Mouse (Mus musculus): ENCODE results near the gene Fblim1.

The Fblim1 gene

DNA sequence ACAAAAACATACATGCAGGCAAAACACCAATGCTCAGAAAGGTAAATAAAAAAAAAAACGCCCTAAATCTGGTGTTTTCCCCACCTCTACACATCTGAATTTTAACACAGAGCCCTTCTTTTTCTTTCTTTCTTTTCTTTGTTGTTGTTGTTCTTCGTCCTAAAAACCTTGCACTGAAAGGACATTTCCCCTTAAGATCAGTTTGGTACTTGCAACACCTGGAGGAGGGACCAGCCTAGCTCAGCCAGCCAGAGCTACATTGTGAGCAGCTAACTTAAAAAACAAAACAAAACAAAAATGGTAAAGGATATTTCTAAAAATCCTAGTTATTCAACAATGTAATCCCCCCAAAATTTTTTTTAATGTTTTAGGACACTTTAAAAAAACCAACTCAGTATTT is 61.4 kb downstream of the Fblim1 start:
- no peak for TF ChIP-seq GATA4 (IDR thresholded peaks at IDR 0.05; ENCODE audit: insufficient replicate concordance, low read length)

DNA sequence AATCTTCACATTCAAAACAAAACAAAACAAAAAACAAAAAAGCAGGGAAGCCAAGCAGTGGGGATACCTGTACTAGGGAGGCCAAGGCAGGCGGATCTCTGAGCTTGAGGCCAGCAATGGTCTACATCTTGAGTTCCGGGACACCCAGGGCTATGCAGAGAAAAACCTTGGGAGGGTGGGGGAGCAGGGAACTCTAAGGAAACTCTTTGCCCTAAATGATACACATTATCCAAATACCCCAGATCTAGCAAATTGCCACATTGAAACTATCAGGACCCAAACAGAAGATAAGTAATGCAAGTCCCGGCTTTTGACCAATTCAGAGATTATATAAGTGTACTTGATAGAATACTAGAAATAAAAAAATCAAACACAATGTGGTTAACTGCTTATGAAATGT is 62.3 kb downstream of the Fblim1 start:
- no peak for TF ChIP-seq GATA4 (IDR thresholded peaks at IDR 0.05; ENCODE audit: insufficient replicate concordance, low read length)

DNA sequence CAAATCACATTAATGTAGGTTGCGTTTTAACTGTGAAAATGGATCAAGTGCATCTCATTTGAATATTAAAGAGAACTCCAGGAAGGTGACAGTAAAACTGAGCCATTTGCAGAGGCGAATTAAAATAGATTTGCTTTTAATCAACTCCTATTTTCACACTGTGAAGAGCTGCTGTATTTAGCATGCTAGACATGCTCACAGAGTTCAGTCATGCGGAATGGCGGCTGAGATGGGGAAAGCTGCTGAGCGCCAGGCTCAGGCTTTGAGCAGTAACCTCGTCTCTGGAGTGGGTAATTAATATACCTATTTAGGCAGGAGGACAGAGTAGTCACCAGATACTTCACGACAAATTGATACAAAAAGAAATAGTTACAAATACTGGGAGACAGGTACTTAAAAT is 64.0 kb downstream of the Fblim1 start:
- TF ChIP-seq GATA4 (IDR thresholded peaks at IDR 0.05; ENCODE audit: insufficient replicate concordance, low read length), result no peak

DNA sequence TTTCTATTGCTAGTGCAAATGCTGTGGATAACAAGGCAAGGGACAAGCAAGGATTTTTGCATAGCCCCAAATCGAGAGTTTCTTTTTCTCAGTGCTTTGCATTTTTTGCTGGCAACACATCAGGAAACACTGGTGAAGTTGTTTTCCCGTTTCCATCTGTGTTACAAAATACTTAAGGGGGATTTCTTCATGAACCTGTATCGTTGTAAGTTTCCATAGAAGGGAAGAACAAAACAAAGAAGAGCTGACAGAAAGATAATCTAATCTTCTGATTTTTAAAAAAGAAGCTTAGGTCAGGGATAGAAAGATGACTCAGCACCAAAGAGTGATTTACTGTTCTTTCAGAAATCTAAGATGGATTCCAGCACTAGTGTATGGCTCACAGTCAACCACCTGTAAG is 65.1 kb downstream of the Fblim1 start:
- TF ChIP-seq GATA4 (IDR thresholded peaks at IDR 0.05; ENCODE audit: insufficient replicate concordance, low read length), result no peak

DNA sequence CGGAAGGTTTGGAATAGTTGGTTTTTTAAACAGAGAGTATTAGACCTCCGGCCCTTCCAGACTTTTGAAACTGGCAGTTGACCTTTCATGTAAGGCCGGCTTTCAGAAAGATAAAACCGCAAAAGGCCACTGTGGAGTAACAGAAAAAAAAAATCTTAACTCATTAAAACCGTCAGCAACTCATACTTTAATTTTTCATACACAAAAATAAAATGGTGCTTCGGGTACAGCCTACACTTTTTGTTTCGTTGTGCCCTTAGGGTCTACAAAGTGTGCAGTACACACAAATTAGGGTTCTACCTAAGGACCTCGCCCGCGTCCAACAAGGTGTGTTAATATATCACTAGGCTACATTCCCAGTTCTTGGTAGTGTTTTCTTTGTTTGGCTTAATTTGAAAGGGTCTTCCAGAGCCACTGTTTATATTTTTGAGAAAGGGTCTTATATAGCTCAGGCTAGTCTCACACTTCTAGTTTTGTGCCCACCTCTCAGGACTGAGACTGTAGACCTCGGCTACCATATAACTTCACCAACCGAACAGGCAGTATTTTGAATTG is 66.6 kb downstream of the Fblim1 start:
- no peak for TF ChIP-seq GATA4 (IDR thresholded peaks at IDR 0.05; ENCODE audit: insufficient replicate concordance, low read length)

DNA sequence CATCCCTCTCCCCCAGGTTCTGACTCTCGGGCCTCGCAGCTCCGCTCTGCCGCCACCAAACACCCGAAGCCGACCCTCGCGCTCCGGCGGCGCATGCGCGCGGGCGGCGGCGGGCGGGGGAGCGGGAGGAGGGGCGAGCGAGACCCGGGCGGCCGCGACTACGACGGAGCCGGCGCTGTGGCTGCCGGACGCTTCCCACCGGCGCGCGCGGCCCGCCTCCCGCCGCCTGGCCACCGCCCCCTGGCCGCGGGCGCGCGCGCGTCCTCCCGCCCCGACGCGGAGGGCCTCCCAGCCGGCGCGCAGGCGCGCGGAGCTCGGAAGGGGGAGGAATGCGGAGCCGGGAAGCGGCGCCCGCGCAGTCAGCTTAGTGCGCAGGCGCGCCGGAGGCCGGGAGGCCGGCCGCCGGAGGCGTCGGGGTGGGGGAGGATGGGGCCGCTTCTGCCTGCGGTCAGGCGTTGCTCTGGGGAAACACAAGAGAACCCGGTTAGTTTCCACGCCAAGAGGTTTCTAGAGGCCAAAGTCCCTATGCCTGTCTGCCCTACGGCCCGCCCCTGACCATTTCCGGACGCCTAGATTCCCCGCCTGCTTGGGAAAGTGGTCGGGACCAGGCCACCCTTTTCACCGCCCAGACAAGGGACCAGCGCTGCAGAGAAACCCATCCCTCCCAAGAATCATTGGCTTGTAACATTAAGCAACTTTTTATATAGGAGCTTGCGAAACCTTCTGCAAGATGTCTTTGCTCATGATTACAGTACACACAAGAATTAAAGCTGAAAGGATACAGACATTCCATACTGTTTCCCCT is 67.3 kb downstream of the Fblim1 start, which contains the start of gene Spen:
TSS of gene Spen (minus strand) at position 190 of the 805 bp plus-strand sequence.
- no peak; the same call in 1 of the 2 replicates for TF ChIP-seq GATA4 (IDR thresholded peaks at IDR 0.05; ENCODE audit: insufficient replicate concordance, low read length)

DNA sequence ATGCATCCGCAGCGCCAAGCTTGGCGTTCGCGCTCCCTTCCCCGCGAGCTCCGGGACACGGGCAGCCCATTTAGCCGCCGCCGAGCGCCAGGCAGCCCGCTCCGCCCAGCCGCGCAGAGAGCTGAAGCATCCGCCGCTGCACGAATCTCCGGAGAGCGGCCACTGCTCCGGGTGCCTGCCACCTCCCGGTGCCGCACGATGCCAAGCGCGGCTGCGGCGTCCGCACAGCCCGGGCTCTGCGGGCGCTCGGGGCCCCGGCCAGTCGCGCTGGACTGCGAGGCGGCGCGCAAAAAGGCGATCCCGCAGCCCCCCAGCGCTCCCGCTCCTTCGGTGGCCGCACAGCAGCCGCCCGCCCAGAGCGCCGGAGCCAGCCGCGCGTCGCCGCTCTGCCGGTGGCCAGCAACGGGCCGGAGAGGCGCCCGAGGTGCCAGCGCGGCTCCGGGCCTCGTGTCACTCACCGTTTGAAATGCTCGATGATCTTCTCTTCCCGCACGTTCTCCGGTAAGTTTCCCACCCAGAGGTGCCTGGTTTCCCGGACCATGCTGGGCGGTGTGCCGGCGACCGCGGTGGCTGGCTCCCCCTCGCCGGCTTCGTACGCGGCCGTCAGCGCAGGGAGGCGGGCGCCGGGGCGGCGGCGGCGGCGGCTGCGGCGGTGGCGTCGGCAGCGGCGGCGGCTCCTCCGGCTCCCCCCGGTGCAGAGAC is 68.0 kb downstream of the Fblim1 start:
- no peak for TF ChIP-seq GATA4 (IDR thresholded peaks at IDR 0.05; ENCODE audit: insufficient replicate concordance, low read length)

DNA sequence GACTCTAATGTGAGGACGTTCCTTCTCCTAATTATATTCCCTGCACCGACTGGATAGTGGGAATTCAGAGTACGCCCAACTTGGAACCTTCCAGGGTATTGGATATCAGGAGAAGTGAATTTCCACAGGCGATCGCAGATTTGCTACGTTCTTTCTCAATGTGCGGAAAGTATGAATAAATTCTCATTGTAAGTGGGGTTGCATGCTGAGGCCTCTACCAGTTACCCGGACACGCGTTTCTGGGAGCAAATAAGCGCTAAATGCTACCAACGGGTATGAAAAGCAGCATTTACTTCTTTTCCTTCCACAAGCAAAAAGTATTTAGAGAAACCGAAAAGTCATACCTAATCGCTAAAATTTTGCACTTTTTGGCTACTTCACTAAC is 68.7 kb downstream of the Fblim1 start:
- no peak for TF ChIP-seq GATA4 (IDR thresholded peaks at IDR 0.05; ENCODE audit: insufficient replicate concordance, low read length)

DNA sequence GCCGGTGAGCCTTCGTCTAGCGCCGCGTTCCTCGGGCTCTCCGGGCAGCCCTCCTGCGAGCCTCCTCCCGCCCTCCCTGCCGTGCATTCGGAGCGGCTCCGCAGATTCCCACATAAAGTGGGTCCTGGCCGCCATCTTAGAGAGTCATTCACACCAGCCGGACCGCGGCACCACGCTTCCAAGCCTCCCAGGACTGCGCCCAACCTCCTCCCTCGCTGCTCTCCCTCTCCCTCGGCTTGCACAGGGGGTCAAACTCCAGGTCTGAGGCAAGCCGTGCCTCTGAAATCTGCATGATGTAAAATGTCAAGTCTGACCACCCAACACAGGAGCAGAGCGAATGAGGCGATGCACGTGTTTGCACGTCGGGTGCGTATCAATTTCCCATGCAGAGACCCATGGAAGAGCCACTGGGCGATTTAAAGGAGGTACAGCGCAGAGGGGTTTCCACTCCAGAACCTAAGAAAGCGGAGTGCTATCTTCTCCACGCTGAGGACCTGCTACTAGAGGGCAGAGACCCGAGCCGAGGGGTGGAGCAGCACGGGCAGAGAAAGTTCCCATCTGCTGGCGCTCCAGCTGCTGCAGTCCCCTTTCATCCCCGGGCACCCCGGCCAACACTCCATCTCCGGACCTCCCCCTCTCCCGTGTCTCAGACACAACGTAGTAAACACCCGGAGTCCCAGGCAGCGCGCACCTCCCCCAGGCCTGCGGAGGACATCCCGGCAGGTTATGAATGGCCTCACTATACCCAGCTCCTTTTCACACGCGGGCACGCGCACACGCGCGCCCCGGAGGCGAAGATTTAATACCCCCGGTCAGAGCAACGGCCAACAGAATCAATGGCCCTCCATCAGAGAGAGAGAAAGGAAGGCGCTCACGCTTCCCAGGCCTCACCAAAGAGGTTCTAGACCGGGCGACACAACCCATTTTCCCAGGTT is 69.3 kb downstream of the Fblim1 start:
- no peak for TF ChIP-seq GATA4 (IDR thresholded peaks at IDR 0.05; ENCODE audit: insufficient replicate concordance, low read length)

DNA sequence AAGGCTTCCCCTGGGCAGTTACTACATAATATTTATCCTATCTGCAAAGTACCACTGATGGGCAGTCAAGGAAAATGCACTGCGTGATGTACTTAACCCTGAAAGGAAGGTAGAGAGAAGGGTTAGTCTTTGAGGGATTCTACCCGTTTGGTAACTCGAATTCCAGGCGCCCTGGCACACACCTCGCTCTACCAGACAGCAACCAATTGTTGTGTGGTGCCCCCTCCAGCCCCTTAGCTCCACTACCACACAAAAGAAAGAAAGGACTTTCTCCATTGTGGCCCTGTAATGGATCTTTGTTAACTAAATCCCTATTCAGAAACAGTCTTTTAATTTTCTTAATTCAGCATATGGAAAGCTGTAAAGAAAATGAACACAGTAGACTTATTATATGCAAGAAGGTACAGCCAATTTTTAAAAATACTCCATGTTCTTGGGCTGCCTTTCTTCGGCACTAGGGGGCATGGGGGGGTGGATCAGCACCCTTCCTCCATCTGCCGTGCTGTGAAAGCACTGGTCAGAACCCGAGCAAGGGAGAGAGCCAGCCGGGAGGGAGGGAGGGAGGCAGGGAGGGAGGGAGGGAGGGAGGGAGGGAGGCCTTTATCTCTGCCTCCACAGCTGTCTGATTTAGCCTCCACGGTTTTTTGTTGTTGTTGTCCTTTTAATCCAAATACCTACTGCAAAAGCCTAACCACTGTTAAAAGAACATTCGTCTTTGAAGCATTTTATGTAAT is 70.8 kb downstream of the Fblim1 start:
- TF ChIP-seq GATA4 (IDR thresholded peaks at IDR 0.05; ENCODE audit: insufficient replicate concordance, low read length), result no peak

DNA sequence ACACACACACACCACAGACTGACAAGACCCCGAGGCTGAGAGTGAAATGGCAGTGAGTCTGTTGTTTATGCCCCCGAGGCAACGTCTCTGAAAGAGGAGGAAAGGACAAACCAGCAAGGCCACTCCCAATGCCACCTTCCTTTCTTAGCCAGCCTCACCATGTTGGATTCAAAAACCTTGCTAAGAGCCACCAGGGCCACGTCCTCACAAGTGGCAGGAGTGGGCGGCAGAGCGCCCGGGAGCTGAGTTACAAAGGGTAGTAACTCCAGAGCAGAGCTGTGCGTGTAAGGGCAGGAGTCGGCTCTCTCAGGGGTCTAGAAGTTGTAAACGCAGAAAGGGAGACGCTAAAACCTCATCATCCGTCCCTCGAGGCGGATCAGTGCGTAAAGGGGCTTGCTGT is 74.9 kb downstream of the Fblim1 start:
- TF ChIP-seq GATA4 (IDR thresholded peaks at IDR 0.05; ENCODE audit: insufficient replicate concordance, low read length), result no peak

DNA sequence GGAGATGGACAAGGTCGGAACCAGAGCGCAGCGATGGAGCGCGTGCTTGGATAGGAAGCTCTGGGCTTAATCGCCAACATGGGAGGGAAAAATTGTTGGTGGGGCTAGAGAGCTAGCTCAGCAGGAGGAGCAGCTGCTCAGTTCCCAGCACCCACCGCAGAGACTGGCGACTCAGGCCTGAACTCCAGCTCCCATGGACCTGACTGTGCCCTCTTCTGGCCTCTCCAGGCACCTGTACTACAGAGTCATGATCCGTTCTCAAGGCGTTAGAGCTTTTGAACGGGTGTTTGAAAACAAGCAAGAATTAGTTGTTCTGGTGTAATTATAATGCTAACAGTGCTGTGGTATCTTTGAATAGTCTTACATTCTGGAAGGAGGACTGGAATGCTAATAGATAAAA is 77.0 kb downstream of the Fblim1 start:
- TF ChIP-seq GATA4 (IDR thresholded peaks at IDR 0.05; ENCODE audit: insufficient replicate concordance, low read length), result no peak

DNA sequence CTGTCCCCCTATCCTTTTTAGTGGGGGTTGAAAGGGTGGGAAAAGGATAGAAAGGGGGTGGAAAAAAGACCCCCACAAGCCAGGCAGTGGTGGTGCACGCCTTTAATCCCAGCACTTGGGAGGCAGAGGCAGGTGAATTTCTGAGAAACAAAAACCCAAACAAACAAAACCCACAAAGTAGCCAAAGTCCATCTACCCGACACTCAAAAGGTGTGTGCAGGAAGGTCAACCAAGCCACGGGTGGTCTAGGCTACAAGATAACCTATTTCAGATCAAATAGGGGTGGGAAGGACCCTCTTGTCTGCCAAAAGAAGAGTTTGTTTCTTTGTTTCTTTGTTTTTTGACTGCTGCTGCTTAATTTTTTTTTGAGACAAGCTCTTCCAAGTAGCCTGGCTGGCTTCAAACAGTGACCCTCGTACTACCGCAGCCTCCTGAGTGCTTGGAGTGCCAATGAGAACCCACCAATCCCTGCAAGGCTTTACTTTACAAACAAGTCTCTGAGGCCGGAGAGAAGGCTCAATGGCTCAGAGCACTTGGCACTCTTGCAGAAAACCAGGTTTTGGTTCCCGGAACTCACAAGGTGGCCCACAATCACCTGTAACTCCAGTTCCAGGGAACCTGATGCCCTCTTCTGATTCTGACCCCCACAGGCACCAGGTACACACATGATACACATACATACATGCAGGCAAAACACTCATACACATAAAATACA is 78.8 kb downstream of the Fblim1 start:
- TF ChIP-seq GATA4 (IDR thresholded peaks at IDR 0.05; ENCODE audit: insufficient replicate concordance, low read length), result no peak
